Mouse (Mus musculus): Measurements from ENCODE around the gene Gm34302. TPM values are rescaled to one million over a fixed set of nuclear protein-coding genes. Genes with fewer than 3 reads are reported as not detected.
A peak's percentile ranks its signal among the peaks of the same experiment; 100 is the strongest.
"Not testable (repeated sequence)": the region's sequence is repeated elsewhere in the genome, so short reads cannot be mapped to it uniquely, and the experiment has no call there.

Gene Gm34302
- total RNA-seq (2021) = not detected
- long read RNA-seq, experiment 1 = 0 reads
- long read RNA-seq, experiment 2 = 0 reads

GRCm38 (mm10) chr3:63483726-63484125 lies at the start of gene Gm34302:
Gm34302 (minus strand) TSS chr3:63483879.
- H3K27ac ChIP-seq = no peak within 1 kb of the TSS
- no peak for TF ChIP-seq CTCF (IDR thresholded peaks at IDR 0.05)
- intact Hi-C loops (cut with DNase I) = no loop called here
- no peak for DNase-seq (ENCODE audit: extremely low spot score in 1 of 2, low spot score in 2 of 2)
- H3K4me3 ChIP-seq = no peak within 1 kb of the TSS

DNA sequence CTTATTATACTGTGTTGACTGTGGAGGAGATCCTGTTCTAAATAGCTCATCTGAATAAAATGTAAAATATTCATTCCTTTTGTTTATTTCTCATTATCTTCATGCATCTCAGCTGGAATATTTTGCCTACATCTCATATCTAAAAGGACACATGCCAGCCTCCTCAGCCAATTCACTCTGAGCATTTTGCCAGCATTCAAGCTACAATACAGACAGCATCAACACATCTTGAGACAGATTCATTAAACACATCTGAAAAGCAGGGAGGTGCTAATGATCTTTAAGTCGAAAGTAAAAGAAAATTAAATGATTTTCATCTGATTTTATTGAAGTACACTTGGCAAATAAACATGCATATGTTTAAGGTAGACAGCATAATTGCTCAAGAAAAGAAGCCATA lies 48.2 kb upstream of the Gm34302 start:
- H3K27ac ChIP-seq = no peak overlapping the region
- intact Hi-C loops (cut with DNase I) = no loop called here
- TF ChIP-seq CTCF (IDR thresholded peaks at IDR 0.05) = no peak
- DNase-seq (ENCODE audit: extremely low spot score in 1 of 2, low spot score in 2 of 2) = no peak
- H3K4me3 ChIP-seq = no peak overlapping the region

- TF ChIP-seq CTCF (IDR thresholded peaks at IDR 0.05) = no peak
- intact Hi-C loops (cut with DNase I) = no loop called here
Observed at GRCm38 (mm10) chr3:63517681-63518080, 34.0 kb upstream of the Gm34302 start.

DNA sequence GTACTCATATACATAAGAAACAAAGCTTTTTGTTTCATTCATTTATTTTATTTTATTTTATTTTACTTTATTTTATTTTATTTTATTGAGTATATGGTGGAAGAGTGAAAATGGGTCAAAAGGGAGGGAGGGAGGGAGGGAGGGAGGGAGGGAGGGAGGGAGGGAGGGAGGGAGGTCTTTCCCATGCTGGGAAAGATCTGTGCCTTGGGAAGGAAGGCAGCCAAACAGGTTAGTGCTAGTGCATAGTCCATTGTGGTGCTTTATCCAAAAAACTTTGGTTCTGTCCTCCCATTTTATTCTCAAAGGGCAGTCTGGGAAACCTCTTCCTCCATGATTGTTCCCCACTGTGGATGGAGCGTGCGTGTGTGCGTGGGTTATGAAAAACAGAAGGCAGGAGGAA lies 32.6 kb upstream of the Gm34302 start:
- H3K4me3 ChIP-seq; intact Hi-C loops (cut with DNase I); H3K27ac ChIP-seq: not testable (repeated sequence)
- peak in 1 of 2 experiments; percentile 13 for DNase-seq (ENCODE audit: extremely low spot score in 1 of 2, low spot score in 2 of 2)

More at GRCm38 (mm10) chr3:63517681-63518080, 34.0 kb upstream of the Gm34302 start:
- no peak for DNase-seq (ENCODE audit: extremely low spot score in 1 of 2, low spot score in 2 of 2)
- no peak overlapping the region for H3K4me3 ChIP-seq
- no peak overlapping the region for H3K27ac ChIP-seq

DNA sequence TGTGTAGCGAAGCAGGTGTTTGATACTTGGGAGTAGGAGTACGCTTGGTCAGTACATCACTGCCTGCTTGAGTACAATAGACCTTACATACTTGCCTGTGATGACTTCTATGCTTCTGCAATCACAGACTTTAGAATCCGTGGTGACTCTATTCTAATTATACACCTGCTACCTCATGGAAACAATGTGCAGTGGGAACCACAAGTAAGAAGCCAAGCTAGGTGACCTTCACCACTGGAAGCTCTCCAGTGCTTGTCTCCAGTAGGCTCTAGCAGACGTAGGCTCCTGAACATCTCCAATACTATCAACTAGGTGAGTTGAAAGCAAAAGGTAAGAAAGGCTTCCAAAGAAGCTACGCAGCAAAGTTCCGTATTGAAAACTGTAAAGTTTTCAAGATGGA lies 27.6 kb upstream of the Gm34302 start:
- no peak for DNase-seq (ENCODE audit: extremely low spot score in 1 of 2, low spot score in 2 of 2)
- intact Hi-C loops (cut with DNase I) = no loop called here
- H3K4me3 ChIP-seq = no peak overlapping the region
- no peak for TF ChIP-seq CTCF (IDR thresholded peaks at IDR 0.05)
- H3K27ac ChIP-seq = no peak overlapping the region

DNA sequence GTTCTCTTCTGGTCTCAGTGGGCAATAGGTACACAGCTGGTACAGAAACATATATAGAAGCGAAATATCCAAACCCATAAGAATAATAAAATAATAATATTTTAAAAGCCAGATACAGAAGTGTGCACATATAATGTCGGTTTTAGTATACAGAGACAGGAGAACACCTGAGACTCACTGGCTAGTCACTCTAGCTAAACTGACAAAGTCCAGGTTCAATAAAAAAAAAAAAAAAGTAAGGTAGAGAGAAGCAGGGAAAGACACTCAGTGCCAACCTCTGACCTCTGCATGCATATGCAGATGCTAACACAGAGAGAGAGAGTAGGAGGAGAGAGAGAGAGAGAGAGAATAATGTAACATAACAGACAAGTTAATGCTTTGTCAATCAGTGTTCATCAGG lies 25.8 kb upstream of the Gm34302 start:
- Histone ChIP-seq H3K4me3 (no peak overlapping the region), H3K27ac (no peak overlapping the region)
- DNase-seq (ENCODE audit: extremely low spot score in 1 of 2, low spot score in 2 of 2) = no peak
- intact Hi-C loops (cut with DNase I) = no loop called here
- TF ChIP-seq CTCF (IDR thresholded peaks at IDR 0.05) = no peak

GRCm38 (mm10) chr3:63508924-63509323 lies 25.2 kb upstream of the Gm34302 start:
- intact Hi-C loops (cut with DNase I) = no loop called here
- no peak for TF ChIP-seq CTCF (IDR thresholded peaks at IDR 0.05)

GRCm38 (mm10) chr3:63504433-63504832 lies 20.8 kb upstream of the Gm34302 start:
- Histone ChIP-seq H3K4me3 (no peak overlapping the region), H3K27ac (no peak overlapping the region)
- TF ChIP-seq CTCF (IDR thresholded peaks at IDR 0.05) = no peak
- peak in 1 of 2 experiments; percentile 14 for DNase-seq (ENCODE audit: extremely low spot score in 1 of 2, low spot score in 2 of 2)
- intact Hi-C loops (cut with DNase I) = no loop called here

More at GRCm38 (mm10) chr3:63508924-63509323, 25.2 kb upstream of the Gm34302 start:
- H3K4me3 ChIP-seq = no peak overlapping the region
- H3K27ac ChIP-seq = no peak overlapping the region
- no peak for DNase-seq (ENCODE audit: extremely low spot score in 1 of 2, low spot score in 2 of 2)

GRCm38 (mm10) chr3:63494625-63495382 lies 11.1 kb upstream of the Gm34302 start:
- Histone ChIP-seq H3K27ac (no peak overlapping the region), H3K4me3 (no peak overlapping the region)
- no peak for TF ChIP-seq CTCF (IDR thresholded peaks at IDR 0.05)
- intact Hi-C loops (cut with DNase I) = no loop called here
- DNase-seq (ENCODE audit: extremely low spot score in 1 of 2, low spot score in 2 of 2) = no peak

DNA sequence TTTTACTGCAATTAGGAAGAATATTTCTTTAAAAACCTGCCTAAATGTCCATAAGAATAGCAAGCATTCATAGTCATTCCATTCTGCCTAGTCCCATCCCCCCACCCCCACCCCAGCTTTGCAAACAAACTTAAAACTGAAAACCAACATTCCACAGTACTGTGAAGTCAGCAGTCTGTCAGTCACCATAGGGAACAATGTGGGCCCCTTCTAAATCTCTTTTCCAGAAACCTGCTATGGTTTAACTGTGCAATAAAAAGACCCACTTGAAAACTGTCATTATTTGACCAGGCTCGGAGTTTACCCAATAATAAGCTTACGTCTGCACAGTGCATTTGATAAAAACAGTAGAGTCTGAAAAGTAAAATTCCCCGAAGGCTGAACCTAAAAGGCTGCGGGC lies 9.9 kb upstream of the Gm34302 start:
- TF ChIP-seq CTCF (IDR thresholded peaks at IDR 0.05) = no peak
- no peak for DNase-seq (ENCODE audit: extremely low spot score in 1 of 2, low spot score in 2 of 2)
- Histone ChIP-seq H3K27ac (no peak overlapping the region), H3K4me3 (no peak overlapping the region)
- intact Hi-C loops (cut with DNase I) = no loop called here

GRCm38 (mm10) chr3:63440426-63441125 lies 43.1 kb downstream of the Gm34302 start:
- intact Hi-C loops (cut with DNase I) = no loop called here
- TF ChIP-seq CTCF (IDR thresholded peaks at IDR 0.05) = no peak
- Histone ChIP-seq H3K4me3 (no peak overlapping the region), H3K27ac (no peak overlapping the region)
- no peak for DNase-seq (ENCODE audit: extremely low spot score in 1 of 2, low spot score in 2 of 2)

GRCm38 (mm10) chr3:63439738-63440137 lies 43.9 kb downstream of the Gm34302 start:
- H3K27ac ChIP-seq = no peak overlapping the region
- intact Hi-C loops (cut with DNase I) = no loop called here
- no peak for DNase-seq (ENCODE audit: extremely low spot score in 1 of 2, low spot score in 2 of 2)
- no peak for TF ChIP-seq CTCF (IDR thresholded peaks at IDR 0.05)
- no peak overlapping the region for H3K4me3 ChIP-seq
